Mouse (Mus musculus): ENCODE measurements around the gene Gm20661.

GRCm38 (mm10) chr9:107983421-107983890, 598 bp downstream of the Gm20661 start:
- TF ChIP-seq POLR2A (IDR thresholded peaks at IDR 0.05; ENCODE audit: extremely low read depth, insufficient read depth, low read length) (no peak), CTCF (IDR thresholded peaks at IDR 0.05; ENCODE audit: extremely low read depth, insufficient read depth, low read length) (no peak)
